Mouse (Mus musculus) midbrain, embryonic 12.5 days (tissue): ENCODE measurements around the gene Gpr83. TPM values are rescaled to one million over a fixed set of nuclear protein-coding genes. Genes with fewer than 3 reads are reported as not detected.
A peak's percentile ranks its signal among the peaks of the same experiment; 100 is the strongest.
"Not testable (repeated sequence)": the region's sequence is repeated elsewhere in the genome, so short reads cannot be mapped to it uniquely, and the experiment has no call there.

ENCODE experiments used
- ATAC-seq: fragments of 200-750 bp; cut with Nextera tagmentation; 2 replicates; pipeline ENCODE4 v1.8.0; 2017; ENCODE audit warnings: low read depth, moderate TSS enrichment, moderate library complexity; ENCODE audit not compliant: low FRiP score
- H3K27ac ChIP-seq: fragments of 300-500 bp; sonication (generic); replicated peaks from 2 replicates; pipeline ENCODE4 v1.5.1; 2016; ENCODE audit warnings: mild to moderate bottlenecking
- H3K27me3 ChIP-seq: fragments of 300-500 bp; sonication (generic); 2 replicates; pipeline ENCODE4 v1.6.1; 2016; ENCODE audit warnings: mild to moderate bottlenecking
- H3K36me3 ChIP-seq: fragments of 300-500 bp; sonication (generic); 2 replicates; pipeline ENCODE4 v1.6.1; 2016
- H3K4me1 ChIP-seq: fragments of 300-500 bp; sonication (generic); 2 replicates; pipeline ENCODE4 v1.6.1; 2016
- H3K4me2 ChIP-seq: fragments of 300-500 bp; sonication (generic); replicated peaks from 2 replicates; pipeline ENCODE4 v1.6.1; 2016; ENCODE audit warnings: mild to moderate bottlenecking, moderate library complexity
- H3K4me3 ChIP-seq: fragments of 300-500 bp; sonication (generic); 2 replicates; pipeline ENCODE4 v1.5.1; 2016; ENCODE audit warnings: mild to moderate bottlenecking
- H3K9ac ChIP-seq: fragments of 300-500 bp; sonication (generic); replicated peaks from 2 replicates; pipeline ENCODE4 v1.6.1; 2016; ENCODE audit warnings: mild to moderate bottlenecking, moderate library complexity
- H3K9me3 ChIP-seq: fragments of 300-500 bp; sonication (generic); 2 replicates; pipeline ENCODE4 v1.6.1; 2016; ENCODE audit warnings: mild to moderate bottlenecking
- WGBS: fragments of 180-500 bp; shearing (Covaris S2); methylation state at CpG from one replicate; pipeline ENCODE4 v1.1.7; 2016; 5-methylcytosine and 5-hydroxymethylcytosine counted together
- polyA plus RNA-seq: library from polyadenylated mRNA; unstranded; fragments of >200 nt; fragmentation: Nextera tagmentation; extraction: Ambion mirVana; gene quantifications from 2 replicates; pipeline ENCODE4 v1.2.1, GENCODE M21; 2016

The Gpr83 gene
- polyA plus RNA-seq, 1 experiment from 2014 or later, result 1.5 TPM

GRCm38 (mm10) chr9:14871536-14871935 is 11.5 kb downstream of the Gpr83 start:
- Histone ChIP-seq H3K9ac (no peak overlapping the region), H3K4me1 (peaks cover 13% of the 10 kb centered on the region), H3K27me3 (no peaks in the 10 kb centered on the region), H3K4me3 (no peak overlapping the region), H3K9me3 (no peaks in the 10 kb centered on the region), H3K4me2 (no peak overlapping the region), H3K27ac (0 out of 2 replicates have a peak overlapping the region, but pooled peaks have one; percentile 50), H3K36me3 (no peaks in the 10 kb centered on the region)
- ATAC-seq, result no peak
- 62% methylated on average over 3 of the region's 3 CpGs for WGBS

- H3K4me2 ChIP-seq, result peak overlapping the region; percentile 14
- H3K4me3 ChIP-seq, result no peak overlapping the region
- H3K4me1 ChIP-seq, result peaks cover 13% of the 10 kb centered on the region
- ATAC-seq, result peak; percentile 90
- peak overlapping the region; percentile 50 for H3K27ac ChIP-seq
- no peaks in the 10 kb centered on the region for H3K27me3 ChIP-seq
- H3K36me3 ChIP-seq, result no peaks in the 10 kb centered on the region
- H3K9me3 ChIP-seq, result no peaks in the 10 kb centered on the region
- WGBS, result 26% methylated on average over 17 of the region's 17 CpGs
- H3K9ac ChIP-seq, result no peak overlapping the region
These were observed 12.3 kb downstream of the Gpr83 start for GRCm38 (mm10) chr9:14872181-14872930.

DNA sequence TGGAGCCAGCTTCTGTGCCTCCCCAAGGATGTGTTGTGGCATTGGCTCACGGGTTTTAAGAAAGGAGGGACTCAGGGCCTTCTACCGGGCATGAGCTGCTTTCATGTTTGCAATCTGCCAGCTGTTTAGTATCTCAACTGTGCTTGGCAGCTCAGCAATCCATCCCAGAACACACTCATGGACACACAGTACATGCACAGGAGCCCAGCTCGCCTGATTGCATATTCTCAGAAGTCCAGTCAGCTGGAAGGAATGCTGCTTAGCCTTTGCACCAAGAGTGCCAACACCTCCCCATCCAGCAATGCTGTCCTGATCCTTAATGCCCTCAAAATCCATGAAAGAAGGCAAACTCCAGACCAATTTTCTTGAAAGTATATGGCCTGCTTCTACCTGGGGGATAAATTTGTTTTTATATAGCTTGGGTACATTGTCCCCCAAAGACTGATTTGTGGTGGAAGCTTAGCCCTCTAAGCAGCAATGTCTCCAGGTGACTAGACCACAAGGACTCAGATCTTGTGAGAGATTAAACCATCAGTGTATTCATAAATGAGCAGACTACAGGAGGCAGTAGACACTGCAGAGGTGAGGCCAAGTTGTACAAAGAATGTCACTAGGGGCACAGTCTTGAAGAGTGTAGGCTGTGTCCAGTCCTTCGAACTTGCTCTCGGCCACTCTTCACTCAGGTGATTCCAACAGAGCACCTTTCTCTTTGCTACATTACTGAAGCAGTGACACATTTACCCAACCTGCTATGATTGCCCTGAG is 15.9 kb downstream of the Gpr83 start:
- 72% methylated on average over 5 of the region's 5 CpGs for WGBS
- no peak overlapping the region for H3K27ac ChIP-seq
- H3K27me3 ChIP-seq, result no peaks in the 10 kb centered on the region
- ATAC-seq, result no peak
- H3K4me2 ChIP-seq, result no peak overlapping the region
- no peak overlapping the region for H3K9ac ChIP-seq
- H3K4me1 ChIP-seq, result peaks cover 13% of the 10 kb centered on the region
- H3K36me3 ChIP-seq, result no peaks in the 10 kb centered on the region
- H3K4me3 ChIP-seq, result no peak overlapping the region
- H3K9me3 ChIP-seq, result no peaks in the 10 kb centered on the region

DNA sequence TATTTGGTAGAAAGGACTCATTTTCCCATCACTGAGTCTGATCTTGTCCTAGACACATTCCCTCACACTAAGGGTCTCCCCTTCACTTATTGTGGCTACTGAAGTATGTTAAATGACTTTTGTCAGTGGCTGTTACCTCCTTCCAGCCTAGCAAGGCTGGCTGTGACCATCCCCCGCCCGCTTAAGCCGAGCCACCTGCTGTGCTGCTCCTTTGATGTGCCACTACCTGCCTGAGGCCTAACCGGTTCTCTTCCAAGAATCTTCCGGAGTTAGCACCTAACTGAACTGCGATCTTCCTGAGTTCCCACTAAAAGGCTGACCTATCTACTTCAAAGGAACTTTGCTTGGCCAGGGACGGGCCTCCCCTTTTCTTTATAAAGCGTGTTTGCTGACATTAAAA is 16.6 kb downstream of the Gpr83 start:
- H3K4me1 ChIP-seq, result peaks cover 13% of the 10 kb centered on the region
- not testable (repeated sequence) for H3K36me3 ChIP-seq, H3K4me3 ChIP-seq, H3K27me3 ChIP-seq, H3K9ac ChIP-seq, ATAC-seq, H3K27ac ChIP-seq, H3K9me3 ChIP-seq, H3K4me2 ChIP-seq
- 21% methylated on average over 8 of the region's 8 CpGs for WGBS

DNA sequence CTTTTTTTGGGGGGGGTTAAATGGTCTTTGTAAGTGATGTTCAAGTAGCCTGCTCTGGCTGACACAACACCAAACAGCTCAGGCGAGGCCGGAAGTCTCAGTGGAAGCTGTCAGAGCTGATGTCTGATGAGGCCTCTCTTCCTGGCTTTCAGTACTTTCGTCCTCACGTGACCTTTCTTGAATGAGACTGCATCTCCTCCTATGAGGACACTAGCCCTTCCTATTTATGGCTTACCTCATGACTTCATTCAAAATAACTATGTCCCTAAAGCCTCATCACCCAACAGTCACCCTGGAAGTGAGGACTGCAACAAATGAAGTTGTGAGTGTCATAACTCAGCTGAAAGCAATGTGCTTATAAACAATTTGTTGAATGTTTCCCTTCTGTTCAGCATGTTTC is 24.6 kb downstream of the Gpr83 start:
- Histone ChIP-seq H3K27me3 (no peaks in the 10 kb centered on the region), H3K9ac (no peak overlapping the region), H3K4me1 (no peaks in the 10 kb centered on the region), H3K4me2 (no peak overlapping the region), H3K36me3 (no peaks in the 10 kb centered on the region), H3K27ac (no peak overlapping the region), H3K4me3 (no peak overlapping the region), H3K9me3 (no peaks in the 10 kb centered on the region)
- ATAC-seq, result no peak
- WGBS, result 85% methylated on average over 4 of the region's 4 CpGs

- no peak for ATAC-seq
These were observed 25.1 kb downstream of the Gpr83 start for GRCm38 (mm10) chr9:14885151-14885550.

GRCm38 (mm10) chr9:14885954-14886353 is 25.9 kb downstream of the Gpr83 start:
- Histone ChIP-seq H3K27ac (no peak overlapping the region), H3K4me3 (no peak overlapping the region), H3K9me3 (no peaks in the 10 kb centered on the region), H3K4me1 (peaks cover 8% of the 10 kb centered on the region; the same call in 1 of the 2 replicates), H3K4me2 (no peak overlapping the region), H3K27me3 (no peaks in the 10 kb centered on the region), H3K9ac (no peak overlapping the region), H3K36me3 (no peaks in the 10 kb centered on the region)
- 83% methylated on average over 1 of the region's 1 CpGs for WGBS
- ATAC-seq, result no peak

More at GRCm38 (mm10) chr9:14885151-14885550, 25.1 kb downstream of the Gpr83 start:
- no peaks in the 10 kb centered on the region for H3K36me3 ChIP-seq
- no peaks in the 10 kb centered on the region for H3K27me3 ChIP-seq
- H3K4me3 ChIP-seq, result no peak overlapping the region
- no peaks in the 10 kb centered on the region for H3K4me1 ChIP-seq
- H3K9me3 ChIP-seq, result no peaks in the 10 kb centered on the region
- H3K9ac ChIP-seq, result no peak overlapping the region
- H3K27ac ChIP-seq, result no peak overlapping the region
- H3K4me2 ChIP-seq, result no peak overlapping the region

GRCm38 (mm10) chr9:14887787-14888382 is 27.9 kb downstream of the Gpr83 start:
- no peaks in the 10 kb centered on the region for H3K27me3 ChIP-seq
- no peak for ATAC-seq
- 89% methylated on average over 6 of the region's 6 CpGs for WGBS

GRCm38 (mm10) chr9:14888671-14889070 is 28.7 kb downstream of the Gpr83 start:
- 77% methylated on average over 6 of the region's 6 CpGs for WGBS
- Histone ChIP-seq H3K27ac (no peak overlapping the region), H3K27me3 (no peaks in the 10 kb centered on the region), H3K36me3 (no peaks in the 10 kb centered on the region), H3K4me3 (no peak overlapping the region), H3K4me1 (peaks cover 8% of the 10 kb centered on the region; the same call in 1 of the 2 replicates), H3K4me2 (no peak overlapping the region), H3K9ac (no peak overlapping the region), H3K9me3 (no peaks in the 10 kb centered on the region)
- no peak for ATAC-seq

More at GRCm38 (mm10) chr9:14887787-14888382, 27.9 kb downstream of the Gpr83 start:
- no peaks in the 10 kb centered on the region for H3K9me3 ChIP-seq
- no peak overlapping the region for H3K27ac ChIP-seq
- no peak overlapping the region for H3K4me2 ChIP-seq
- no peak overlapping the region for H3K9ac ChIP-seq
- no peak overlapping the region for H3K4me3 ChIP-seq
- peaks cover 8% of the 10 kb centered on the region; the same call in 1 of the 2 replicates for H3K4me1 ChIP-seq
- H3K36me3 ChIP-seq, result no peaks in the 10 kb centered on the region

DNA sequence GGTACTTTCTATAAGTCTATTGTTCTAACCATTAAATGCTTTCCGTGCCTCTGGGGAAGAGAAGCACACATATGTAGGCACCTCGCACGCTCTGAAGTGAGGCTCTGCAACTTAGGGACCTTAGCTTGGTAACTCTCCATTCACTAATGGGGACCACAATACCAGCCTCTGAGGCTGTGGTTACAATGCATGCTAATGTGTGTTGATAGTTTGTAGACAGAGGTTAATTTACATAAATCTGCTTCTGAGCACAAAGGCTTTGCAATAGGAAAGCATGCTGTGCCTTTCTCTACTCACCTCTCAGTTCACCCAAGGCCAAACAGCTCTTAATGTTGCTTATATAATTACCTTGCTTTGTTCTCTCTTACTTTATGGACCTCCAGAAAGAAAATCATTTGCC is 30.7 kb downstream of the Gpr83 start:
- no peak overlapping the region for H3K9ac ChIP-seq
- H3K4me3 ChIP-seq, result no peak overlapping the region
- peaks cover 8% of the 10 kb centered on the region; the same call in 1 of the 2 replicates for H3K4me1 ChIP-seq
- H3K4me2 ChIP-seq, result no peak overlapping the region
- H3K36me3 ChIP-seq, result no peaks in the 10 kb centered on the region
- no peak overlapping the region for H3K27ac ChIP-seq
- peak; percentile 57; the same call in 1 of the 2 replicates for ATAC-seq
- 68% methylated on average over 3 of the region's 3 CpGs for WGBS
- no peaks in the 10 kb centered on the region for H3K27me3 ChIP-seq
- H3K9me3 ChIP-seq, result no peaks in the 10 kb centered on the region

GRCm38 (mm10) chr9:14891891-14892290 is 31.9 kb downstream of the Gpr83 start:
- no peak overlapping the region for H3K27ac ChIP-seq
- no peak overlapping the region for H3K4me2 ChIP-seq
- WGBS, result 84% methylated on average over 5 of the region's 5 CpGs
- no peaks in the 10 kb centered on the region for H3K36me3 ChIP-seq
- no peak overlapping the region for H3K4me3 ChIP-seq
- H3K9me3 ChIP-seq, result no peaks in the 10 kb centered on the region
- ATAC-seq, result no peak
- H3K27me3 ChIP-seq, result no peaks in the 10 kb centered on the region
- peaks cover 8% of the 10 kb centered on the region; the same call in 1 of the 2 replicates for H3K4me1 ChIP-seq
- no peak overlapping the region for H3K9ac ChIP-seq

DNA sequence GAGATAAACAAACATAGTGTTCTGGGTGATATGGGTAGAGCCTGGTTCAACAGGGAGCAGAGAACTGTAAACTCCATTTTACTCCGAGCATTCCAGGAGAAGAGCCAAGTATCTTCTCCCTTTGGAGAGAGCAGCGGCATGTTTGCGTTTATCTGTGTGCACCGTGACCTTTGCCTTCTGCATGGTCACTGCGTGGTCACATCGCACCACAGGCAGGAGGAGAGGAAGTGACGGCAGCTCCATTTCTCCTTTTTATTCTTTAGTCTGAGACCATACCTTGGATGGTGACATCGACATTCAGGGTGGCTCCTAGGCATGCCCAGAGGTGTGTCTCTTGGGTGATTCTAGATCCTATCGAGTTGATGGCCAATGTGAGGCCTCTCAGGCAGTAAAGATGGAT is 33.4 kb downstream of the Gpr83 start:
- ATAC-seq, result no peak
- 95% methylated on average over 9 of the region's 9 CpGs for WGBS
- H3K4me2 ChIP-seq, result no peak overlapping the region

More for the DNA sequence above, 33.4 kb downstream of the Gpr83 start:
- H3K27me3 ChIP-seq, result no peaks in the 10 kb centered on the region
- H3K9ac ChIP-seq, result no peak overlapping the region
- peaks cover 8% of the 10 kb centered on the region; the same call in 1 of the 2 replicates for H3K4me1 ChIP-seq
- H3K27ac ChIP-seq, result no peak overlapping the region
- no peak overlapping the region for H3K4me3 ChIP-seq
- H3K9me3 ChIP-seq, result no peaks in the 10 kb centered on the region
- no peaks in the 10 kb centered on the region for H3K36me3 ChIP-seq
